Mouse (Mus musculus) kidney, embryonic 14.5 days (tissue): ENCODE measurements around the gene Btg1. TPM values are rescaled to one million over a fixed set of nuclear protein-coding genes. Genes with fewer than 3 reads are reported as not detected.

ENCODE experiments used
- ATAC-seq: fragments of 200-750 bp; cut with Nextera tagmentation; 2 replicates; pipeline ENCODE4 v1.8.0; 2017; ENCODE audit warnings: moderate number of reproducible peaks, mild to moderate bottlenecking, moderate TSS enrichment, moderate library complexity; ENCODE audit not compliant: low FRiP score, low TSS enrichment
- H3K27ac ChIP-seq: fragments of 300-500 bp; sonication (generic); 2 replicates; pipeline ENCODE4 v1.5.1; 2014; ENCODE audit warnings: low read depth, mild to moderate bottlenecking, low read length, moderate library complexity, mixed read lengths
- H3K27me3 ChIP-seq: fragments of 300-500 bp; sonication (generic); 2 replicates; pipeline ENCODE4 v1.6.1; 2014; ENCODE audit warnings: mild to moderate bottlenecking, low read length; ENCODE audit not compliant: control insufficient read depth, insufficient read depth
- H3K36me3 ChIP-seq: fragments of 300-500 bp; sonication (generic); 2 replicates; pipeline ENCODE4 v1.6.1; 2014; ENCODE audit warnings: low read length, mixed read lengths; ENCODE audit not compliant: control insufficient read depth, insufficient read depth
- H3K4me1 ChIP-seq: fragments of 300-500 bp; sonication (generic); 2 replicates; pipeline ENCODE4 v1.6.1; 2014; ENCODE audit warnings: low read length, mixed read lengths; ENCODE audit not compliant: control insufficient read depth, insufficient read depth
- H3K4me2 ChIP-seq: fragments of 300-500 bp; sonication (generic); replicated peaks from 2 replicates; pipeline ENCODE4 v1.6.1; 2014; ENCODE audit warnings: low read depth, mild to moderate bottlenecking, low read length
- H3K4me3 ChIP-seq: fragments of 300-500 bp; sonication (generic); 2 replicates; pipeline ENCODE4 v1.5.1; 2014; ENCODE audit warnings: mild to moderate bottlenecking, low read length
- H3K9ac ChIP-seq: fragments of 300-500 bp; sonication (generic); 2 replicates; pipeline ENCODE4 v1.6.1; 2014; ENCODE audit warnings: low read depth, mild to moderate bottlenecking, low read length, moderate library complexity
- H3K9me3 ChIP-seq: fragments of 300-500 bp; sonication (generic); 2 replicates; pipeline ENCODE4 v1.6.1; 2016; ENCODE audit warnings: low read length; ENCODE audit not compliant: control insufficient read depth
- WGBS: fragments of 180-500 bp; shearing (Covaris S2); extraction: QIAGEN DNeasy Blood & Tissue Kit; methylation state at CpG from one replicate; pipeline ENCODE4 v1.1.7; 2014; 5-methylcytosine and 5-hydroxymethylcytosine counted together
- polyA plus RNA-seq: library from polyadenylated mRNA; unstranded; fragments of >200 nt; fragmentation: Nextera tagmentation; extraction: Ambion mirVana; gene quantifications from 2 replicates; pipeline ENCODE4 v1.2.1, GENCODE M21; 2014

Btg1 gene
- polyA plus RNA-seq, 1 experiment from 2014 or later, result 55.9 TPM

DNA sequence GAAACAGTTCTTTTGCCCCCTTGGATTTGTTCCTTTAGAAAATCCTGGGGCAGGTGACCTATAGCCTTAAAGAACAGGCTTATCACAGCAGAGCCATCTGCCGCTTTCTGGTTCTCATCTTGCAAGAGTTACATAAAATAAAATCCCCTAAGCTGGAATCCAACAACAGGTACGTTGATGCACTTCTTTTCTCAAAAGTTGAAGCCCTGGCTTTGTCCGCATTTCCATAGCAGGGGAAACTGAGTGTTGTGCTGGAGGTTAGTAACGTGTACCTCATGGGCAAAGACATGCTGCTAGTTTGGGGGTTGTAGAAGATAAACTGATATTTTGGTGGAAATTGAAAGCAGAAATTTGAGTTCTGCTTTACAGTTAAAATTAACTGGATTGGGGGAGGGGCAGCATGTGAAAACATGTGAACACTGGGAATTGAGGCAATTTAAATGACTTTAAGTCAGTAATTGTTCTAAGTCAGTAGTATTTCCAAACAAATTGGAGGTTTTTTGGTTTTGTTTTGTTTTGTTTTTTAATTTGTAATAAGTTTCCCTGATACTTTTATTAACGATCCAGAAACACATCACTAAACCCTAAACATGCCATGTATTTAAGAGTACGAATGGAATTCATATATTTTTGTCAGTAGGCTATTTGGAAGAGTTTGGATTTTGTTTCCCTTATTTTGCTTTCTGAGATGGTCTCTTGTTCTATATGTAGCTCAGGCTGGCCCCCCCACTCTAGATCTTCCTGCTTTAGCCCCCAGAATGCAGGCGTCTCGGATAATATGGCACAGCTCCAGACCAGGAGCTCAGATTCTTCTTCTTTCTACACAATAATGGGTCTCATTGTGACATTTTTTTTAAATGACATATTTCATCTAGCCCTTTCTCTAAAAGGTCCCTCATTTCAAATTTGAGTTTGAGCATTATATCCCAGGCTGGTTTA is 3.4 kb downstream of the Btg1 start:
- ATAC-seq, result no peak
- no peaks in the 10 kb centered on the region for H3K9me3 ChIP-seq
- WGBS, result 46% methylated on average over 8 of the region's 8 CpGs
- peak overlapping the region; percentile 84 for H3K4me2 ChIP-seq
- H3K27me3 ChIP-seq, result no peaks in the 10 kb centered on the region
- H3K4me3 ChIP-seq, result peak overlapping the region; percentile 52
- H3K9ac ChIP-seq, result peak overlapping the region; percentile 60
- no peak overlapping the region for H3K27ac ChIP-seq
- H3K4me1 ChIP-seq, result peaks cover 9% of the 10 kb centered on the region; the same call in 1 of the 2 replicates
- H3K36me3 ChIP-seq, result peaks cover 36% of the 10 kb centered on the region; the same call in 1 of the 2 replicates

DNA sequence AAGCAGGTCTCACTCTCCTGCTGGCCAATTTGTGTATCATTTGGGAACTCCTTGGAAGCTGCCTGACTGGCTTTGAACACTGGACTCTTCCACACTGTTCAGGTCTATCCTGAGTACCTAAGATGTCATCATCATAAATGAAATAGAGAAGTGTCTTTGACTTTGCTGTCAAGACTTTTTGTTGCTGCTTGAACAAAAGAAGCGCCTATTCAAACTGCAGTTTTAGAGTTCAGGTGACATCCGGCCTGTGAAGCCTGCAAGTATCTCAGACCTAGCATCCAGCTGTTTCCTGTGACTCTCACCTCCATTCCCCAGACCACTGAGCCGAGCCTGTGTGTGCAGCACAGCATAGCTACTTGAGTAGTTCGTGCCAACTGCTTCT is 4.1 kb downstream of the Btg1 start:
- ATAC-seq, result no peak
- WGBS, result 17% methylated on average over 4 of the region's 4 CpGs
- Histone ChIP-seq H3K36me3 (peaks cover 36% of the 10 kb centered on the region; the same call in 1 of the 2 replicates), H3K9me3 (no peaks in the 10 kb centered on the region), H3K27me3 (no peaks in the 10 kb centered on the region), H3K4me3 (peak overlapping the region; percentile 52), H3K4me1 (peaks cover 9% of the 10 kb centered on the region; the same call in 1 of the 2 replicates), H3K27ac (no peak overlapping the region), H3K9ac (no peak overlapping the region), H3K4me2 (peak overlapping the region; percentile 84)

DNA sequence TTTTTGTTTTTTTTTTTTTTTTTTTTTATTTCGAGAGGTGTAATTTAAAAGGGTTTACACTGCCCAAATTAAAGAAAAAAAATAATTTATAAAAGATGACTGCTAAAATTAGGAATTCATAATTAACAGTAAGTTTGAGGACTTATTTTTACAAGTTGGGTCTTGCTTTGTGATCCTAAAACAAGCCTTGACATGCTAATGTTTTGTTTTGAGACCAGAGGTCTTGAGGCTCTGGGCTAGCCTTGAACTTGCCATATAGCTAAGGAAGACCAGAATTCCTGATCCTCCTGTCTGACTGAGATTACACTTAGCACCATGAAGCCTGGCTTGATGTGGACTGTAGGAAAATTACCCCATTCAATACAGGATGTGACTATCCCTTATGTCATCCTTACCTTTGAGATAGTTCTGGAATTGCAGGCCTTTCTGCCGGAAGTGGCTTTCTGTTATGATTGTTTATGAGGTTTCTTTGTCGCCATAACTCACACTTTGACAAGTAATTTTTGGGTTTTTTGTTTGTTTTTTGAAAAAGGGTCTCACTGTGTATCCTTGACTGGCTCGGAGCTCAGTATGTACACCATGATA is 4.6 kb downstream of the Btg1 start:
- Histone ChIP-seq H3K27ac (no peak overlapping the region), H3K4me3 (peak overlapping the region; percentile 21), H3K4me1 (peaks cover 9% of the 10 kb centered on the region; the same call in 1 of the 2 replicates), H3K9ac (no peak overlapping the region), H3K4me2 (peak overlapping the region; percentile 84), H3K36me3 (peaks cover 36% of the 10 kb centered on the region; the same call in 1 of the 2 replicates), H3K9me3 (no peaks in the 10 kb centered on the region), H3K27me3 (no peaks in the 10 kb centered on the region)
- ATAC-seq, result no peak
- whole genome bisulfite sequencing, result 58% methylated on average over 4 of the region's 4 CpGs

DNA sequence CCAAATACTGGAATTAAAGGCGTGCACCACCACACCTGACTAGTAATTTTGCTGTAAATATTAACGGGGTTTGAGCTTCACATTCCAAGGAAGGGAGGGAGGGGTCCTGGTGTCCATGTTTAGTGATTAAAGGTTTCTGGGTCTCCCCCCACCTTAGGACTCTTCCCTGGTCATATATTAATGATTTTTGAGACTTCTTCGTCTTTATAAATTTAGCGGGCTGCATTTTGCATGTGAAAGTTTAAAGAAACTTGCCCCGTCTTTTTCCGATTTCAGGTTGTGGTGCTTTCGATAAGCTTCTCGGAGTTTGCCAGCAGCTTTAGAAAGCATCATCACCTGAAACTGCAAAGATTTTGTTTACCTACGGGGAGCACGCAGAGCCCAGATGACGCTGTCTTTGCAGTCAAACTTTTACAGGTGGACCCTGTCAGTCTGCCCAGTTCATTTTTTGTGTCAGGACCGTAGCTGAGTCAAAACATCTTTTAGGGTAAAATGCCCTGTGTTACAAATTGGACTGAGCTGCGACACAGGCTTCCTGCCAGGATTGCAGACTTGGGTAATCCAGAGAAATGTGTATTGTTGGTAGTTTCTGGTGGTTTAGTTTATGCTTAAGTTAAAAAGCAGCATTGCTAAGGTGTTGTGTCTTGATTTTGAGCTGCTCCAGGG is 5.3 kb downstream of the Btg1 start:
- H3K9ac ChIP-seq, result no peak overlapping the region; the same call in 1 of the 2 replicates
- no peak for ATAC-seq
- H3K9me3 ChIP-seq, result no peaks in the 10 kb centered on the region
- 72% methylated on average over 13 of the region's 13 CpGs for WGBS
- H3K4me3 ChIP-seq, result peak overlapping the region; percentile 21
- H3K36me3 ChIP-seq, result peaks cover 36% of the 10 kb centered on the region; the same call in 1 of the 2 replicates
- no peak overlapping the region for H3K27ac ChIP-seq
- H3K4me1 ChIP-seq, result peaks cover 9% of the 10 kb centered on the region; the same call in 1 of the 2 replicates
- H3K27me3 ChIP-seq, result no peaks in the 10 kb centered on the region
- peak overlapping the region; percentile 45 for H3K4me2 ChIP-seq

DNA sequence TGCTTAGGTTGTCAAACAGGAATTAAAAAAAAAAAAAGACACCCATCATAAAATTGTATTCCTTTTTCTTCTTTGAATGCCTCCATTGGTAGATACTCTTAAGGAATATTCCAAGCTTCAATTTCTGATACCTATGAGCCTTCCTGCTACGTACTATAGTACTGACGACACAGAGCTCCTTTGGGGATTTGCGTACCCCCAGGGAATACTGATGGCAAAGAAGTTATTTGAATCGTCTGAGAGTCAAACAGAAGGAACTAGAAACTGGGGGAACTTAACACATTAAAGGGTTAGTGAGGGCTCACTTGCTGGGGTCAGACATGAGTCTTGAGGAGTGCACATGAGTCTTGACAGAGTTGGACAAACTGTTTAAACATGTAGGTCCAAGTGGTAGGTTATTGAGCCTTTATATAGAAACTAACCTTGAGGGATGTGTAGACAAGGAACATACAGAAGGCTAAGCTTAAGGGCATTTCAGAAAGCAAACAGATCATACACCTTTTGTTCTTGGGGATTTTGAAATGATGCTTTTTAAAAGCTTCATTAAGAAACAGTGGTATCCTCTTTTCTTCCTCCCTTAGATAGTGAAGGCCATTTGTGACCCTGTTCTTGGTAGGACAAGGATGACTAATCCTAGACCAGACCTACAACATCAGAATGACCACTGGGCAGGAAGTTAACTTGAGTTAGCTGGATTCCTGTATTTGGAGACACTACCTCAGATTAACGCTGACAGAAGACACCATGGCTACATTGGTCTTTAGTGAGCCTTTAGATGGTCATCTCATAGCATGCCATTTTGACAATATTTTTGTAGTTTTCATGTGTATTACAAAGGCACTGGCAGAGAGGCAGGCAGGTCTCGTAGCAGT is 6.2 kb downstream of the Btg1 start:
- H3K27ac ChIP-seq, result no peak overlapping the region
- no peak overlapping the region; the same call in 1 of the 2 replicates for H3K9ac ChIP-seq
- no peaks in the 10 kb centered on the region for H3K27me3 ChIP-seq
- no peak for ATAC-seq
- no peaks in the 10 kb centered on the region for H3K9me3 ChIP-seq
- WGBS, result 82% methylated on average over 6 of the region's 6 CpGs
- H3K4me1 ChIP-seq, result peaks cover 9% of the 10 kb centered on the region; the same call in 1 of the 2 replicates
- peaks cover 36% of the 10 kb centered on the region; the same call in 1 of the 2 replicates for H3K36me3 ChIP-seq
- no peak overlapping the region for H3K4me3 ChIP-seq
- peak overlapping the region; percentile 45 for H3K4me2 ChIP-seq

DNA sequence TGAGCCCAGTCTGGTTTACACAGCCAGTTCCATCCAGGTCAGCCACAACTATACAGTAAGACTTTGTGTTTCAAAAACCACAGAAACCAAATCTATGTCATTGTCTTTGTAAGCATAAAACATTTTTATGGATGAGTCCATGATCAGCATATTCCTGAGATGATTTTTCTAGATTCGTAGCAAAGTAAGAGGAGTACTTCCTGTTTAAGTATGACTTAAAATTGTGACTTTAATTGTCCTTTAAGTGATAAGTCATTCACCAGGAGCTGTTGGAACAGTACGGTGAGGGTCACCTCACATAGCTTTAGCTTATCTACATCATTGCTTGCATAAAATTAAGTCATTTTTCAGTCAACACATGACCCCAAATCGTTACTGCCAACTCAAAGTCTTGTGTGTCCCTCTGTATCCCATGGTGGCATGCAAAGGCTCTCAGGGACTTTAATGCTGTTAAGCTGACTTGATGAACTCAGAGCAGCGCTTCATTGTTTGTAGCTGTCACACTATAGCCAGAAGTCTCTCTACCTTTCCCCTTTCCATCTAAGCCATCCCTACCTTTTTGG is 6.9 kb downstream of the Btg1 start:
- H3K27ac ChIP-seq, result no peak overlapping the region
- no peaks in the 10 kb centered on the region for H3K27me3 ChIP-seq
- H3K4me3 ChIP-seq, result no peak overlapping the region
- H3K36me3 ChIP-seq, result peaks cover 36% of the 10 kb centered on the region; the same call in 1 of the 2 replicates
- no peak overlapping the region for H3K9ac ChIP-seq
- ATAC-seq, result no peak
- peaks cover 9% of the 10 kb centered on the region; the same call in 1 of the 2 replicates for H3K4me1 ChIP-seq
- no peaks in the 10 kb centered on the region for H3K9me3 ChIP-seq
- H3K4me2 ChIP-seq, result no peak overlapping the region
- 80% methylated on average over 4 of the region's 4 CpGs for WGBS

DNA sequence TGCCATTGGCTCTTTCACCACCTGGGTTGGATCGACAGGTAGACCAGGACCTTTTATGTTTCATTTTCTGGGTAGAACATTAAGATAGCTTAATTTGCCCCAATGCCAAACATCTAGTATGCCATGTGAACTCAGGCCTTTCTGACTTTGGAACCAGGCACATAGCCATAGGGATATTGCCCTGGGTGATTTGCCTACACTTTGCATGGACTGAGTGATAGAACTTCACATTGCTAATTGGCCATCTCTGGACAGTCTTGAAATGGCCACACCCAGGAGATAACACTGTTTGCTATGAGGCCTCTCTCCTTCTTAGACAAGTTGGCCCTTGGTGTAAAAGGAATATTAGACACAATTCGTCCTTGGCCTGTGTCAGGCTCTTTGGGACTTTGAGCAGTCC is 7.6 kb downstream of the Btg1 start:
- ATAC-seq, result no peak
- no peak overlapping the region for H3K4me3 ChIP-seq
- H3K4me2 ChIP-seq, result no peak overlapping the region
- no peak overlapping the region for H3K27ac ChIP-seq
- 90% methylated on average over 2 of the region's 2 CpGs for WGBS
- H3K4me1 ChIP-seq, result peaks cover 9% of the 10 kb centered on the region; the same call in 1 of the 2 replicates
- peaks cover 38% of the 10 kb centered on the region; the same call in 1 of the 2 replicates for H3K36me3 ChIP-seq
- H3K9me3 ChIP-seq, result no peaks in the 10 kb centered on the region
- no peak overlapping the region for H3K9ac ChIP-seq
- no peaks in the 10 kb centered on the region for H3K27me3 ChIP-seq

DNA sequence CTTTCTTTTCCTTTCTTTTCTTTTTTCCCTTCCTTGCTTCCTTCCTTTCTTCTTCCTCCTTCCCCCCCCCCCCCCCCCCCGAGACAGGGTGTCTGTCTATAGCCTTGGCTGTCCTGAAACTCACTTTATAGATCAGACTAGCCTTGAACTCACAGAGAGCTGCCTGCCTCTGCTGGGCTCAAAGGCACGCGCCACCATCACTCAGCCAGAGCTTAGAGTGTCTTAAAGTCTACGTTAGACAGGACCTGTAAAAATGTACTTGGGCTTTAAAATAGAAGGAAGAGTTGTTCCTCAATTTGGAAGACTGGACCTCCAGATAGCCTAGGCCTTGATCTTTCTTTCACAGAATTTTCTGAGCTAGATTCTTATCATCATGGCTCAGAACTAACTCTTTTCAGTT is 8.3 kb downstream of the Btg1 start:
- ATAC-seq, result no peak
- H3K4me1 ChIP-seq, result peaks cover 7% of the 10 kb centered on the region; the same call in 1 of the 2 replicates

More for the DNA sequence above, 8.3 kb downstream of the Btg1 start:
- H3K27ac ChIP-seq, result no peak overlapping the region
- no peak overlapping the region for H3K4me3 ChIP-seq
- H3K9ac ChIP-seq, result no peak overlapping the region
- peaks cover 33% of the 10 kb centered on the region; the same call in 1 of the 2 replicates for H3K36me3 ChIP-seq
- H3K9me3 ChIP-seq, result no peaks in the 10 kb centered on the region
- H3K27me3 ChIP-seq, result no peaks in the 10 kb centered on the region
- no peak overlapping the region for H3K4me2 ChIP-seq
- 91% methylated on average over 3 of the region's 4 CpGs for WGBS
